In genomic region chr2:68232929-68233328, GRCm38 (mm10) we compare ENCODE assay signal across 23 mouse cellular contexts.
"Had no signal": no experiment of that assay in that cellular context is flagged by ENCODE, and none has a peak within 500 bp of the region (broad histone marks: within the 10 kb centered on the region; RNA-seq: fewer than 3 reads in every experiment).

No protein-coding gene starts in this region.

- H3K4me2 ChIP-seq: liver, embryonic 15.5 days; lung, embryonic 15.5 days; midbrain, embryonic 11.5 days; midbrain, embryonic 13.5 days; midbrain, embryonic 15.5 days; neural tube, embryonic 13.5 days; neural tube, embryonic 15.5 days had no signal

- H3K36me3 ChIP-seq: liver, embryonic 15.5 days; lung, embryonic 15.5 days; midbrain, embryonic 13.5 days; midbrain, embryonic 15.5 days had no signal

- DNase-seq: liver, postnatal 0 days; lung, adult 2 months; lung, postnatal 14 days; lung, postnatal 36 days; retina, postnatal 1 day; right cerebral cortex, adult 18-20 months; right cerebral cortex, postnatal 25 days; right cerebral cortex, postnatal 4 days; spleen, adult 18-20 months; thymus, adult 18-20 months; thymus, postnatal 14 days; thymus, postnatal 36 days had no signal

- H3K4me3 ChIP-seq: liver, embryonic 15.5 days; lung, embryonic 15.5 days; megakaryocyte, embryonic 14.5 days; midbrain, embryonic 13.5 days; midbrain, embryonic 15.5 days; myocyte; neural tube, embryonic 13.5 days; neural tube, embryonic 15.5 days had no signal

- H3K9ac ChIP-seq: liver, embryonic 15.5 days; liver, postnatal 0 days; lung, embryonic 15.5 days; midbrain, embryonic 13.5 days; midbrain, embryonic 15.5 days; neural tube, embryonic 13.5 days; neural tube, embryonic 15.5 days had no signal

- H3K9me3 ChIP-seq: liver, embryonic 15.5 days; lung, embryonic 15.5 days; midbrain, embryonic 13.5 days; midbrain, embryonic 15.5 days; neural tube, embryonic 13.5 days; neural tube, embryonic 15.5 days had no signal

- ATAC-seq: liver, postnatal 0 days; lung, postnatal 0 days; midbrain, embryonic 13.5 days; midbrain, embryonic 15.5 days had no signal

- H3K4me1 ChIP-seq: liver, embryonic 15.5 days; megakaryocyte, embryonic 14.5 days; midbrain, embryonic 13.5 days; midbrain, embryonic 15.5 days; neural tube, embryonic 13.5 days; neural tube, embryonic 15.5 days had no signal

- H3K27ac ChIP-seq: liver, embryonic 15.5 days; lung, embryonic 15.5 days; macrophage; midbrain, embryonic 13.5 days; midbrain, embryonic 15.5 days; neural tube, embryonic 13.5 days; neural tube, embryonic 15.5 days had no signal

- H3K27me3 ChIP-seq: liver, embryonic 15.5 days; lung, embryonic 15.5 days; megakaryocyte, embryonic 14.5 days; midbrain, embryonic 13.5 days; midbrain, embryonic 15.5 days; neural tube, embryonic 13.5 days; neural tube, embryonic 15.5 days had no signal
